Mouse (Mus musculus): ENCODE measurements around the gene Acad8. TPM values are rescaled to one million over a fixed set of nuclear protein-coding genes. Genes with fewer than 3 reads are reported as not detected.

Gene Acad8
- total RNA-seq (2012; rRNA removed): 33.2 and 39.6 TPM in 2 replicates

- H3K9ac ChIP-seq (ENCODE audit: insufficient read depth, low read depth, low read length, poor library complexity, severe bottlenecking): peak within 1 kb of the TSS; percentile 96
- H3K4me3 ChIP-seq (ENCODE audit: insufficient read depth in 1 of 2, low read depth in 1 of 2, low read length in 2 of 2, poor library complexity in 1 of 2, severe bottlenecking in 1 of 2): peak within 1 kb of the TSS; percentile 84 to 86
- H3K36me3 ChIP-seq (ENCODE audit: control insufficient read depth, insufficient read depth, low read length, poor library complexity, severe bottlenecking): peaks cover 8% of the 10 kb centered on the region
- in situ Hi-C loops (cut with MboI; ENCODE audit: low sequenced_read_pairs in 2 of 2, unreplicated experiment in 2 of 2): no loop called here
- peaks cover 4 to 5% of the 10 kb centered on the region in 2 experiments; a peak in 3 of 4 replicates for H3K4me1 ChIP-seq (ENCODE audit: control insufficient read depth in 2 of 2, insufficient read depth in 2 of 2, low read length in 2 of 2, poor library complexity in 1 of 2)
- TF ChIP-seq CHD2 (IDR thresholded peaks at IDR 0.05; ENCODE audit: low read depth, low read length) (no peak), HCFC1 (IDR thresholded peaks at IDR 0.05; ENCODE audit: borderline replicate concordance, insufficient read depth, low read length) (peak; percentile 96)
- H3K9me3 ChIP-seq (ENCODE audit: control insufficient read depth, insufficient read depth, low read depth, low read length): no peaks in the 10 kb centered on the region
- no peak within 1 kb of the TSS for H3K27ac ChIP-seq (ENCODE audit: insufficient read depth, low read depth, low read length, poor library complexity, severe bottlenecking)
- peak; percentile 97 for DNase-seq (ENCODE audit: low read depth, low spot score)
These were observed at the start of gene Acad8, which contains the start of gene Thyn1 for GRCm38 (mm10) chr9:26999461-27000395. Acad8 (minus strand) TSS chr9:26999566. Thyn1 (plus strand) TSS chr9:26999710.

GRCm38 (mm10) chr9:27043892-27044291 lies 44.5 kb upstream of the Acad8 start:
- TF ChIP-seq MAFK (IDR thresholded peaks at IDR 0.05; ENCODE audit: insufficient read depth, low read depth, low read length) (no peak), ZNF384 (IDR thresholded peaks at IDR 0.05; ENCODE audit: low read depth, low read length) (no peak), HCFC1 (IDR thresholded peaks at IDR 0.05; ENCODE audit: borderline replicate concordance, insufficient read depth, low read length) (no peak), ZC3H11A (IDR thresholded peaks at IDR 0.05; ENCODE audit: borderline replicate concordance, low read depth, low read length) (no peak), CHD2 (IDR thresholded peaks at IDR 0.05; ENCODE audit: low read depth, low read length) (no peak)
- Histone ChIP-seq H3K36me3 (ENCODE audit: control insufficient read depth, insufficient read depth, low read length, poor library complexity, severe bottlenecking) (peaks cover 28% of the 10 kb centered on the region), H3K9ac (ENCODE audit: insufficient read depth, low read depth, low read length, poor library complexity, severe bottlenecking) (no peak overlapping the region), H3K9me3 (ENCODE audit: control insufficient read depth, insufficient read depth, low read depth, low read length) (no peaks in the 10 kb centered on the region), H3K27ac (ENCODE audit: insufficient read depth, low read depth, low read length, poor library complexity, severe bottlenecking) (no peak overlapping the region), H3K4me1 (ENCODE audit: control insufficient read depth in 2 of 2, insufficient read depth in 2 of 2, low read length in 2 of 2, poor library complexity in 1 of 2) (no peaks in the 10 kb centered on the region), H3K4me3 (ENCODE audit: insufficient read depth in 1 of 2, low read depth in 1 of 2, low read length in 2 of 2, poor library complexity in 1 of 2, severe bottlenecking in 1 of 2) (no peak overlapping the region)
- no peak for DNase-seq (ENCODE audit: low read depth, low spot score)
- in situ Hi-C loops (cut with MboI; ENCODE audit: low sequenced_read_pairs in 2 of 2, unreplicated experiment in 2 of 2): no loop called here

GRCm38 (mm10) chr9:27030763-27031100 lies 31.4 kb upstream of the Acad8 start:
- H3K4me3 ChIP-seq (ENCODE audit: insufficient read depth in 1 of 2, low read depth in 1 of 2, low read length in 2 of 2, poor library complexity in 1 of 2, severe bottlenecking in 1 of 2): peak overlapping the region; percentile 91 to 93
- peak overlapping the region; percentile 88 for H3K9ac ChIP-seq (ENCODE audit: insufficient read depth, low read depth, low read length, poor library complexity, severe bottlenecking)
- DNase-seq (ENCODE audit: low read depth, low spot score): no peak
- H3K36me3 ChIP-seq (ENCODE audit: control insufficient read depth, insufficient read depth, low read length, poor library complexity, severe bottlenecking): no peaks in the 10 kb centered on the region; the same call in 1 of the 2 replicates
- in situ Hi-C loops (cut with MboI; ENCODE audit: low sequenced_read_pairs in 2 of 2, unreplicated experiment in 2 of 2): no loop called here
- H3K27ac ChIP-seq (ENCODE audit: insufficient read depth, low read depth, low read length, poor library complexity, severe bottlenecking): no peak overlapping the region
- TF ChIP-seq ZNF384 (IDR thresholded peaks at IDR 0.05; ENCODE audit: low read depth, low read length) (no peak), CHD2 (IDR thresholded peaks at IDR 0.05; ENCODE audit: low read depth, low read length) (no peak), ZC3H11A (IDR thresholded peaks at IDR 0.05; ENCODE audit: borderline replicate concordance, low read depth, low read length) (no peak), MAFK (IDR thresholded peaks at IDR 0.05; ENCODE audit: insufficient read depth, low read depth, low read length) (no peak), HCFC1 (IDR thresholded peaks at IDR 0.05; ENCODE audit: borderline replicate concordance, insufficient read depth, low read length) (no peak)
- H3K9me3 ChIP-seq (ENCODE audit: control insufficient read depth, insufficient read depth, low read depth, low read length): no peaks in the 10 kb centered on the region
- peaks cover 0 to 6% of the 10 kb centered on the region in 2 experiments; a peak in 1 of 4 replicates for H3K4me1 ChIP-seq (ENCODE audit: control insufficient read depth in 2 of 2, insufficient read depth in 2 of 2, low read length in 2 of 2, poor library complexity in 1 of 2)

GRCm38 (mm10) chr9:27029828-27030762 lies 30.7 kb upstream of the Acad8 start, which contains the start of the genes Vps26b and Ncapd3:
Vps26b (minus strand) TSS chr9:27030065.
Ncapd3 (plus strand) TSS chr9:27030175.
- peak within 1 kb of the TSS; percentile 88 for H3K9ac ChIP-seq (ENCODE audit: insufficient read depth, low read depth, low read length, poor library complexity, severe bottlenecking)
- H3K27ac ChIP-seq (ENCODE audit: insufficient read depth, low read depth, low read length, poor library complexity, severe bottlenecking): peak within 1 kb of the TSS; percentile 3; the same call in 1 of the 2 replicates
- no peaks in the 10 kb centered on the region for H3K9me3 ChIP-seq (ENCODE audit: control insufficient read depth, insufficient read depth, low read depth, low read length)
- in situ Hi-C loops (cut with MboI; ENCODE audit: low sequenced_read_pairs in 2 of 2, unreplicated experiment in 2 of 2): no loop called here
- TF ChIP-seq CHD2 (IDR thresholded peaks at IDR 0.05; ENCODE audit: low read depth, low read length) (peak; percentile 76), ZNF384 (IDR thresholded peaks at IDR 0.05; ENCODE audit: low read depth, low read length) (no peak)
- peak within 1 kb of the TSS; percentile 91 to 93 for H3K4me3 ChIP-seq (ENCODE audit: insufficient read depth in 1 of 2, low read depth in 1 of 2, low read length in 2 of 2, poor library complexity in 1 of 2, severe bottlenecking in 1 of 2)
- peak; percentile 96 for DNase-seq (ENCODE audit: low read depth, low spot score)
- no peaks in the 10 kb centered on the region; the same call in 1 of the 2 replicates for H3K36me3 ChIP-seq (ENCODE audit: control insufficient read depth, insufficient read depth, low read length, poor library complexity, severe bottlenecking)
- H3K4me1 ChIP-seq (ENCODE audit: control insufficient read depth in 2 of 2, insufficient read depth in 2 of 2, low read length in 2 of 2, poor library complexity in 1 of 2): peaks cover 0 to 6% of the 10 kb centered on the region in 2 experiments; a peak in 1 of 4 replicates

Data from ES-E14 (cell line).